Comparison of ENCODE assay signal across 8 mouse cellular contexts in the genomic region with DNA sequence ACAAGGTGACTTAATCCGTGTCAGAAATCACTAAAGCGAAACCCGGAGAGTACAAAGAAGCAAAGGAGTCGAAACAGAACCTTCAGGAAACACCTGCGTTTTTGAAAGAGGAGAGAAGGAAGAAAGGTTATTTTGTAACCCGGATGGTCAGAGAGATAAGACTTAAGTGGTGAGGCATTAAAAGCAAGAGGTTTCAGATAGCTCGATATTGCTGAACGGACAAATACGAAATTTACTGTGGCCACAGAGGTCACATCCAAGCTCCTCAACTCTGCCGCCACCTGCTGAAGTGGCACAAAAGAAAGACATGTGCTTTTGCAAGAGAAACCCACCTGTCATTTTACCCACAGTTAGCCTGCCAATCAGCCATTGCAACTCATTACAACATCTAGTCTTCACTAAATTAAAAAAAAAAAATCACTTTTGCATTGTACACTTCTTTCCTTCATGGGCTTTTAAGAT. TPM values are rescaled to one million over a fixed set of nuclear protein-coding genes. Genes with fewer than 3 reads are reported as not detected.
DNase-seq lines count a peak whose midpoint lies in the region; ATAC-seq lines count a peak whose summit lies in the region.

No protein-coding gene starts in this region.

- no peaks in the 10 kb centered on the region for H3K9me3 ChIP-seq in embryonic facial prominence, embryonic 14.5 days (ENCODE audit: control insufficient read depth, low read length)

- H3K4me3 ChIP-seq in embryonic facial prominence, embryonic 14.5 days (ENCODE audit: low read depth, low read length) = peak overlapping the region; percentile 93

- no peaks in the 10 kb centered on the region for H3K36me3 ChIP-seq in embryonic facial prominence, embryonic 14.5 days (ENCODE audit: control insufficient read depth, insufficient read depth, low read length)

- peak; percentile 25 for DNase-seq in adrenal gland, adult 8-10 months
- DNase-seq in adrenal gland, postnatal 4 days (ENCODE audit: low spot score in 2 of 2) = no peak
- DNase-seq in 416B (ENCODE audit: low read depth) = peak; percentile 98
- no peak for DNase-seq in embryonic facial prominence, embryonic 14.5 days (ENCODE audit: low spot score)
- peak; percentile 36 for DNase-seq in kidney, adult 11 months
- DNase-seq in thymus, postnatal 14 days = peak; percentile 38
- no peak for DNase-seq in layer of hippocampus, adult 8-10 months (ENCODE audit: low spot score in 2 of 2)

- H3K9ac ChIP-seq in embryonic facial prominence, embryonic 14.5 days (ENCODE audit: low read depth, low read length) = no peak overlapping the region

- H3K4me1 ChIP-seq in embryonic facial prominence, embryonic 14.5 days (ENCODE audit: control insufficient read depth, insufficient read depth, low read length) = peaks cover 19% of the 10 kb centered on the region

- 73% methylated on average over 10 of the region's 10 CpGs for WGBS in embryonic facial prominence, embryonic 14.5 days

- H3K4me2 ChIP-seq in embryonic facial prominence, embryonic 14.5 days (ENCODE audit: low read depth, low read length) = peak overlapping the region; percentile 48

- ATAC-seq in embryonic facial prominence, embryonic 14.5 days (ENCODE audit: low read depth) = no peak
- ATAC-seq in megakaryocyte, adult 5-6 weeks (ENCODE audit: poor library complexity, severe bottlenecking) = 0 out of 2 replicates have a peak, but pooled peaks have one; percentile 4

- H3K27me3 ChIP-seq in embryonic facial prominence, embryonic 14.5 days (replicated peaks; ENCODE audit: control insufficient read depth, insufficient read depth, low read length) = no peaks in the 10 kb centered on the region

- H3K27ac ChIP-seq in embryonic facial prominence, embryonic 14.5 days (replicated peaks; ENCODE audit: low read depth, low read length) = no peak overlapping the region

RNA-seq across cellular contexts. Expression of gene Edem3, which starts 1.1 kb away (rescaled TPM):
- 100 to 1,000 TPM in 2 of 4 experiments, 10 to 100 TPM in 2; 81.2 to 151 (median 111) TPM for total RNA-seq in adrenal gland, adult 8-10 months (2022)
- 100 to 1,000 TPM; 112 to 115 TPM for total RNA-seq in adrenal gland, postnatal 4 days (2021)
- polyA plus RNA-seq in embryonic facial prominence, embryonic 14.5 days (2014; fragmentation: Nextera tagmentation; extraction: Ambion mirVana) = 28.1 and 31.7 TPM in 2 replicates
- total RNA-seq in megakaryocyte, adult 5-6 weeks (2015) = 16.9 and 19.6 TPM in 2 replicates
- 33.1 and 33.4 TPM in 2 replicates for total RNA-seq in megakaryocyte, adult 5-6 weeks (2017)
- 10 to 100 TPM; 35.0 to 40.3 (median 36.6) TPM for total RNA-seq in layer of hippocampus, adult 8-10 months (2022)

Comparison
In these comparisons a context has a peak if more than half of its experiments do, and no peak if none do; other contexts are left out.
1. DNase-seq: peak in adrenal gland, adult 8-10 months (single experiment), 416B (single experiment), kidney, adult 11 months (single experiment) and thymus, postnatal 14 days (single experiment); none in adrenal gland, postnatal 4 days (0 of 2), embryonic facial prominence, embryonic 14.5 days (single experiment) and layer of hippocampus, adult 8-10 months (0 of 2).